Mouse (Mus musculus) liver (tissue): Measurements from ENCODE around the gene Hpd.

Experiments
- DNase-seq: peaks from one replicate; pipeline ENCODE4 v3.0.0-alpha.2; 2020; ENCODE audit warnings: mixed read lengths

Hpd gene

GRCm38 (mm10) chr5:123134186-123134874 is 48.2 kb downstream of the Hpd start:
- peak; percentile 57 for DNase-seq

GRCm38 (mm10) chr5:123133784-123134143 is 48.8 kb downstream of the Hpd start:
- DNase-seq = no peak

- peak; percentile 88 for DNase-seq
These were observed 49.3 kb downstream of the Hpd start for GRCm38 (mm10) chr5:123133083-123133783.

GRCm38 (mm10) chr5:123132308-123133071 is 50.0 kb downstream of the Hpd start, which contains the start of gene Rhof:
TSS of gene Rhof (minus strand) at chr5:123132692.
- peak; percentile 95 for DNase-seq

GRCm38 (mm10) chr5:123130814-123131148 is 51.7 kb downstream of the Hpd start:
- DNase-seq = no peak

GRCm38 (mm10) chr5:123130030-123130813 is 52.3 kb downstream of the Hpd start:
- DNase-seq = no peak

- no peak for DNase-seq
These were observed 53.3 kb downstream of the Hpd start for GRCm38 (mm10) chr5:123129170-123129757.

- peak; percentile 49 for DNase-seq
These were observed 53.9 kb downstream of the Hpd start for GRCm38 (mm10) chr5:123128426-123129169.

- DNase-seq = no peak
These were observed 55.5 kb downstream of the Hpd start for GRCm38 (mm10) chr5:123127031-123127430.

GRCm38 (mm10) chr5:123125638-123126406 is 56.7 kb downstream of the Hpd start:
- peak; percentile 44 for DNase-seq

- no peak for DNase-seq
These were observed 57.4 kb downstream of the Hpd start for GRCm38 (mm10) chr5:123125105-123125504.

GRCm38 (mm10) chr5:123122181-123122580 is 60.3 kb downstream of the Hpd start:
- peak; percentile 61 for DNase-seq
